Mouse (Mus musculus) left cerebral cortex, adult 2 months (tissue): ENCODE data around the gene Stambpl1. TPM values are rescaled to one million over a fixed set of nuclear protein-coding genes. Genes with fewer than 3 reads are reported as not detected.

ENCODE experiments used
- DNase-seq, 2 experiments: peaks; one replicate each; pipeline ENCODE4 v3.0.0; 2021 to 2022; ENCODE audit warnings: low spot score in 2 of 2, mixed read lengths in 1 of 2; ENCODE audit errors: extremely low spot score in 1 of 2
- H3K27ac ChIP-seq: fragments of 200-600 bp; 2 replicates; pipeline ENCODE4 v1.8.1; 2022
- H3K4me3 ChIP-seq: fragments of 200-600 bp; 2 replicates; pipeline ENCODE4 v1.8.1; 2022
- CTCF ChIP-seq: fragments of 200-600 bp; IDR thresholded peaks from 2 replicates; pipeline ENCODE4 v1.8.1; 2022; ENCODE audit warnings: antibody characterized with exemption, mild to moderate bottlenecking, moderate library complexity
- intact Hi-C: fragments of 180-260 bp; cut with DNase I; formaldehyde crosslinking; loops from one replicate; pipeline ENCODE4 v1.15.1; 2025
- total RNA-seq, 2 experiments: library from RNA; stranded (reverse); gene quantifications; 2 replicates each; pipeline ENCODE4 v1.2.3; 2021

The Stambpl1 gene
- total RNA-seq, 2 experiments from 2014 or later = 18.5 to 21.6 TPM

- Histone ChIP-seq H3K27ac (no peak overlapping the region), H3K4me3 (no peak overlapping the region)
- no peak for TF ChIP-seq CTCF
- DNase-seq = no peak
- intact Hi-C loops = no loop called here
Measured at GRCm38 (mm10) chr19:34174004-34174403, 18.0 kb upstream of the Stambpl1 start.

- TF ChIP-seq CTCF = no peak
- intact Hi-C loops = no loop called here
- no peak overlapping the region for H3K4me3 ChIP-seq
- no peak overlapping the region for H3K27ac ChIP-seq
- no peak for DNase-seq
Measured at GRCm38 (mm10) chr19:34179136-34179535, 12.9 kb upstream of the Stambpl1 start.

- no peak for TF ChIP-seq CTCF
- Histone ChIP-seq H3K27ac (no peak overlapping the region), H3K4me3 (no peak overlapping the region)
- intact Hi-C loops = no loop called here
- DNase-seq = no peak
Measured at GRCm38 (mm10) chr19:34180316-34180715, 11.7 kb upstream of the Stambpl1 start.

- TF ChIP-seq CTCF = no peak
Measured at GRCm38 (mm10) chr19:34181234-34181633, 10.8 kb upstream of the Stambpl1 start.

GRCm38 (mm10) chr19:34182490-34182889 is 9.5 kb upstream of the Stambpl1 start:
- DNase-seq = no peak
- no peak overlapping the region for H3K4me3 ChIP-seq
- no peak overlapping the region for H3K27ac ChIP-seq
- intact Hi-C loops = no loop called here
- TF ChIP-seq CTCF = no peak

More at GRCm38 (mm10) chr19:34181234-34181633, 10.8 kb upstream of the Stambpl1 start:
- Histone ChIP-seq H3K4me3 (no peak overlapping the region), H3K27ac (no peak overlapping the region)
- intact Hi-C loops = no loop called here
- DNase-seq = no peak

GRCm38 (mm10) chr19:34186845-34187244 is 5.2 kb upstream of the Stambpl1 start:
- TF ChIP-seq CTCF = no peak
- intact Hi-C loops = no loop called here
- Histone ChIP-seq H3K4me3 (no peak overlapping the region), H3K27ac (no peak overlapping the region)
- DNase-seq = no peak

- DNase-seq = no peak
- H3K27ac ChIP-seq = peak overlapping the region; percentile 91
- TF ChIP-seq CTCF = no peak
- intact Hi-C loops = loop anchor here (2.0 kb wide), 1 partner anchor 39 kb away; no protein-coding TSS in a partner anchor
- H3K4me3 ChIP-seq = peak overlapping the region; percentile 82
Measured at GRCm38 (mm10) chr19:34191645-34192007, 403 bp upstream of the Stambpl1 start.

GRCm38 (mm10) chr19:34193149-34193548 is 1.1 kb downstream of the Stambpl1 start:
- intact Hi-C loops = loop anchor here (2.0 kb wide), 1 partner anchor 38 kb away; no protein-coding TSS in a partner anchor
- no peak for TF ChIP-seq CTCF
- Histone ChIP-seq H3K4me3 (peak overlapping the region; percentile 82), H3K27ac (peak overlapping the region; percentile 91)
- DNase-seq = no peak

GRCm38 (mm10) chr19:34193683-34194082 is 1.7 kb downstream of the Stambpl1 start:
- H3K4me3 ChIP-seq = peak overlapping the region; percentile 82
- H3K27ac ChIP-seq = peak overlapping the region; percentile 91
- intact Hi-C loops = loop anchor here (2.0 kb wide), 1 partner anchor 37 kb away; no protein-coding TSS in a partner anchor
- no peak for DNase-seq
- TF ChIP-seq CTCF = no peak

GRCm38 (mm10) chr19:34194132-34194745 is 2.2 kb downstream of the Stambpl1 start:
- Histone ChIP-seq H3K4me3 (peak overlapping the region; percentile 82), H3K27ac (no peak overlapping the region; the same call in 1 of the 2 replicates)
- DNase-seq = no peak
- intact Hi-C loops = no loop called here
- TF ChIP-seq CTCF = no peak

GRCm38 (mm10) chr19:34195031-34195430 is 3.0 kb downstream of the Stambpl1 start:
- no peak for DNase-seq
- intact Hi-C loops = no loop called here
- Histone ChIP-seq H3K27ac (0 out of 2 replicates have a peak overlapping the region, but pooled peaks have one; percentile 15), H3K4me3 (no peak overlapping the region)
- no peak for TF ChIP-seq CTCF

GRCm38 (mm10) chr19:34198066-34198465 is 6.0 kb downstream of the Stambpl1 start:
- H3K27ac ChIP-seq = no peak overlapping the region
- no peak overlapping the region for H3K4me3 ChIP-seq
- intact Hi-C loops = no loop called here
- no peak for DNase-seq
- TF ChIP-seq CTCF = no peak

- H3K4me3 ChIP-seq = no peak overlapping the region
- no peak for TF ChIP-seq CTCF
- no peak overlapping the region for H3K27ac ChIP-seq
- no peak for DNase-seq
- intact Hi-C loops = no loop called here
Measured at GRCm38 (mm10) chr19:34198901-34199300, 6.9 kb downstream of the Stambpl1 start.
